Mouse (Mus musculus): ENCODE measurements around the gene Gm20431.
A peak's percentile ranks its signal among the peaks of the same experiment; 100 is the strongest.

Gm20431 gene

DNA sequence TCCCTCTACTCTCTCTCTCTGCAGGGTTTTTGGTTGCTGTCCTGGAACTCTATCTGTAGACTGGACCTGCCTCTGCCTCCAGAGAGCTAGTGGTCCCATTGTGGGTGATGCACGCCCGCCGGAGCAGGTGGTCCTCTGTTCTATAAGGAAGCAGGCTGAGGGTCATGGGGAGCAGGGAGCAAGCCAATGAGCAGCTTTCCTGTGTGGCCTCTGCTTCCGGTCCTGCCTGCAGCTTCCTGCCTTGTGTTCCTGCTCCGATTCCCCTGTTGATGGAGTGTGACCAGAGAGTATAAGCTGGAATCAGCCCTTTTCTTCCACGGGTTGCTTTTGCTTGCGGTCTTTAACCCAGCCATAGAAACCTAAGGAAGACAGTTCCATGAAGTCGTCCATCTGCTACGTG is 93.2 kb downstream of the Gm20431 start:
- DNase-seq: no peak

DNA sequence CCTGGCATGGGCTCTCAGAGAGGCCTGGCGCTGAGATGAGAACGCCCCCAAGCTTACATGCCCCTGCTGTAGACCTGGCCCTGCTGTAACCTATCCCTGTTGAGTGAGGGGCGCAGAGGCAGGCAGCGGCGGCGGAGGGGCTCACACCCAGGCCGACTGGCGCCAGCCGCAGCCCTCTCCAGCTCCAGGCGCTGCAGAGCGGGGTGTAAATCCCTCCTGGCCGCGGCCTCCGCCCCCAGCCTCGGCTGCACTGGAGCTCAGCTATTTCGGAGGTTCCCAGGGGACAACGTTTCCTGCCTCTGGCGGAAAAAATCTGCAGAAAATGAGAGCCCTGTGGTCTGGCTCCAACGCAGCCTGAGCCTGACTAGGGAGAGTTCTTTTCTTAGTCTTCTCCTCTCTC is 95.6 kb downstream of the Gm20431 start:
- DNase-seq: peak; percentile 77 to 78

- DNase-seq: no peak
These were observed 96.0 kb downstream of the Gm20431 start for GRCm38 (mm10) chr2:167565312-167565656.

DNA sequence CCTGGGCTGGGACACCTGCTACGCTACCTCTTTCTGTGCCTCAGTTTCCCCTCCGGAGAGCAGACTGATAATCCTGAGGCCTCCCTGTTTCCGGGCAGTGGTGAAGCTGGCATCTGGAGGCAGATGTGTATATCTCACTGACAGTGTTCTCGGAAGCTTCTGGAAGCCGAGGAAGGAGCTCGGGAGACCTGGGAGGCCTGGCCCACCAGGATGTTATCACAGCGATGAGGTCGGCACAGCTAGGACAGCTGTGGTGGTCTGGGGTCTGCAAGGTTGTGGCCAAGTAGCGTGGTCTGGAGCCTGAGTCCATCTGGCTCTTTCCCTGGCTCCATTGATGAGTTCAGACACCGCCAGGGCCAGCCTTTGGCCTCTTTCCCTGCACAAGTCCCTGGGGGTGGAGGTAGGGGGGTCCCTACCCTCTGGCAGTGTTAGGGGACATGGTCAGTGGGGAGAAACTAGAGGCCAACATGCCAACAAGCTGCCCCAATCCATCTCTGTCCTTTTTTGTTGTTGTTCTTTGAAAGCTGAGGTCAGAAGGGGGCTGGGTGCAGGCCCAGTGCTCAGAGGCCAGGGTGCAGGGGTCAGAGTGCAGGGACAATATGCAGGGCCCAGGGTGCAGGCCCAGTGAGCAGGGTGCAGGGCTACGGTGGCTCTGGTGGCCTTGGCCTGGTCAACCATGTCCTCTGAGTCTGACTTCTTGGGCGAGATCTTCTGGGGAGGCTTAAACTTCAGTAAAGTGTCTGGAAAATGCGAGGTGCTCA is 96.6 kb downstream of the Gm20431 start:
- DNase-seq: peak in 1 of 2 experiments; percentile 42

DNA sequence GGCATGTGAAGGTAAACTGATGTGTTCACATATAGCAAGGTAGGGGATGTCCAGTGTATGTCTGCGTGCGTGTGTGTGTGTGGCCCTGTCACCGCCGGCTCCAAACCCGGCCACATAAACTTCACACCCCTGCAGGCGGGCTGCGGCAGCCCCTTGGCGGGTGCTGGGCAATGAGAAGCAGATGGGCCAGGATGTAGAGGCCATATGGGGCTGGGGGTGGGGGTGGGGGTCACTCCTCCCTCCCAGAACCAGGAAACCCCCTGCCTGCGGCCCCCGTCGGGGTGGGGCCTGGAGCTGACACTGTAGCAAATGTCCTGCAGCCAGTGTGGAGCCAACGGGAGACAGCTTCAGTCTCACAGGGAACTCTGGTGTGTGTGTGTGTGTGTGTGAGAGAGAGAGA is 97.6 kb downstream of the Gm20431 start:
- DNase-seq: no peak

GRCm38 (mm10) chr2:167563035-167563434 is 98.3 kb downstream of the Gm20431 start:
- DNase-seq: no peak

- DNase-seq: peak; percentile 46 to 67
These were observed 99.2 kb downstream of the Gm20431 start for GRCm38 (mm10) chr2:167562101-167562500.

- no peak for DNase-seq
These were observed 101.9 kb downstream of the Gm20431 start for GRCm38 (mm10) chr2:167559413-167559812.

Data from kidney, postnatal 36 days (tissue).